Mouse (Mus musculus) right cerebral cortex, postnatal 14 days (tissue): ENCODE data around the gene Il13ra1.
A peak's percentile ranks its signal among the peaks of the same experiment; 100 is the strongest.

Experiments
- DNase-seq: peaks from one replicate; pipeline ENCODE4 v3.0.0; 2022

Gene Il13ra1

DNA sequence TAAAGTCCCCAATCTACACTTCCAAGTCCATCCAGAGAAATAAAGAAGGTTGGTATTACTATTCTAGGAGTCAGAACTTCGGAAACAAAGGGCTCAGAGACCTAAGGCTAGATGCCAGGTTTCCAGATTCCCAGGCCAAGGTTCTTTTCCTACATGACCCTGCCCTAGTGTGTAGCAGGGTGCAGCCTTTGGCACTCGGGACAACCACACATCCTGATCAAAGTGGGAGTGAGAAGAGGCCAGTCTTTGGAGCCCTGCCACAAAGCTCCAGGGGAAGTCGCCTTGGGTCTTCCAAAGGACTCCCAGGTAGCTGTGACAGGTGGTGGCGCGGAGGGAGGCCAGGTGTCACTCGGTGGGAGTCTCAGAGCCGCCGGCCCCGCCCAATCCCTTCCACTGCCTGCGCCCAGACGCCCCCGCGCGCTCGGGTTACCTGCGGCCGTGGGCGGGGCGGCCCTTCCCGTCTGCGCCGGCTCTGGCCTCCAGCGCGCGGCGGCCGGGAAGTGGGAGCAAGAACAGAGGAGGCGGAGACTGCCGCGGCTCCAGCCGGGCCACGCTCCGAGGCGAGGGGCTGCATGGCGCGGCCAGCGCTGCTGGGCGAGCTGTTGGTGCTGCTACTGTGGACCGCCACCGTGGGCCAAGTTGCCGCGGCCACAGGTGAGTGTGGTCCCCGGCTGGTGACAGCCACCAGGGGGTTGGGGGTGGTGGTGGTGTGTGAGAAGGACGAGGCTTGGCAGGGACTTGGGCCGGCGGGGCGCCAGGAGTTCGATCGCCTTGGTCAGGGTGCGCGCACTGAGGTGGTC lies at the start of gene Il13ra1:
TSS of gene Il13ra1 (plus strand) at position 489 of the 800 bp plus-strand sequence.
- DNase-seq: peak; percentile 7

DNA sequence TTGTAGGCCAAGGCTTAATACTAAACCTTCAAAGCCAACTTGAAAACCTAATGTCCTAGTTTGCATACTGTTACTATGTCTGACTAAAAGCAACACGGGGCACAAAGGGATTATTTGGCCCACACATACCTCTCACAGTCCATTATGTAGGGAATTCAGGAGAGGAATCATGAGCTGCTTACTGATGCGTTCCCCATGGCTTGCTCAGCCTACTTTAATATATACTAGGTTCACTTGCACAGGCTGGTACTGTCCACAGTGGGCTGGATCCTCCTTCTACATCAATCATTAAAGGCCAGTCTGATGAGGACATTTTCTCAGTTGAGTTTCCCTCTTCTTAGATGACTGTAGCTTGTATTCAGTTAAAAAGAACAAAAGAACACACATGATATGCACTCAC lies 37.9 kb upstream of the Il13ra1 start:
- DNase-seq: no peak

DNA sequence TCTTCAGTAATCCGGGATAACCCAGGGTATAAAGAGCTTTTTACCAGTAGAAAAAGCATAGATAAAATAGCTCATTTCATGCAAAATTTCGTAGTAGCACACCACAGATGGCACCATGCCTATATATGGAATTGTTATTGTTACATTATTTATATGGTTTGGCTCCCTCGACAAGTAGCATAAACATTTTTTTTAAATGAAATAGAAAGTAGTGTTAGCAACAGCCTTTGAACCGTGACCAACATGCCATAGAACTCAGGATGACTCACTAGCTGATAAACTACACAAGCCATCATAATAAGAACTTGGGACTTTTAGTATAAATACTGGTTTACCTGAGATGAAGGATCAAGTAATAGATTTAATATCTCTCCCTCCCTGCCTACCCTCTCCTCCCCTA lies 34.7 kb upstream of the Il13ra1 start:
- no peak for DNase-seq

DNA sequence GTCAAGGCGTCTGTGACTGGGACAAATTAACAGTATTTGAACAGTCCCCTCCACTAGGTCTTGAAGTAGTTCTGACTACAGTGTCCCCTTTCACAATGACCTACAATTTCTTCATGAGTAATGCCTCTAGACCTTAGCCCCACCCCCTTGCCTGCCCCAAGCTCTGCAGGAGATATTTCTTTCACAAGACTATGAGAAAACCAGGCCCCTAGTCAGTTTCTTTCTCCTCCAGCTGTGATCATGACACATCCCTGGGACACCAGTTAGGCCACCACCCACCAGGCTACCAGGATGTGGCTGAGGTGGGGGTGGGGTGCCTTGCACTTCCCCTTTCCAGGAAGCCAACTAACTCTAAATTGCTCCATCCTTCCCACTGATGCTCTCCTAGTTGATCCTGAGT lies 29.0 kb upstream of the Il13ra1 start:
- no peak for DNase-seq

DNA sequence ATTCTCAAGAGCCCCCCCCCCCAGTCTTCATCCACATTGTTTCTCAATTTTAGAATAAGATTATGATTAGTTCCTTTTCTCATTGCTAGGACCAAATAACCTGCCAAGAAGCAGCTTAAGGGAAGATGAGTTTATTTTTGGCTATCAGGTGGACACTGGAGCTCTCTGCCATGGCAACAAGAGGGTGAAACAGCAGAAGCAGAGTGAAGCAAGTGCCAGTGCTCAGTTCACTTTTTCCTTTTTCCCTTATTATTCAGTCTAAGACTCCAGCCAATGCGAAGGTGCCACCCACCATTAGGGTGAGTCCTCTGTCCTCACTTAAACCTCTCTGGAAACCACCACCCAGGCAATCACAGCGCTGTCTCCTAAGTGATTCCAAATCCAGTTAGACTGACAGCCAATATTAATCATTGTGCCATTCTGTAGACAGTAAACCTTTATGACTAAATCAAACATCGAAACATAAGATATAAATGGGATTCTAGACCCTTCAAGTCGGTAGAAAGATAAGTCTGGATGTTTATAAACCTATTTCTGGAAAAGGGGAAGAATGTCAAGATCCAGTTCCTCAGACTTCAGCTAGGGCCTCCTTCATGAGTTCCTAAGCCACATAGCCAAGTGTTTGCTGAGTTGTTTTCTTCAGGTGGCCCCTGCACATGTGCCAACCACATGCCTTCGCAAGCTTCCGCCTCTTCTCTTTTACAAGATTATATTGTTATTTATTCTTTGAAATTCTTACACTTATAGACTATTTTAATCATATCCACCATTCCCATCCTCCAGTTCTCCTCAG lies 23.2 kb upstream of the Il13ra1 start:
- no peak for DNase-seq

DNA sequence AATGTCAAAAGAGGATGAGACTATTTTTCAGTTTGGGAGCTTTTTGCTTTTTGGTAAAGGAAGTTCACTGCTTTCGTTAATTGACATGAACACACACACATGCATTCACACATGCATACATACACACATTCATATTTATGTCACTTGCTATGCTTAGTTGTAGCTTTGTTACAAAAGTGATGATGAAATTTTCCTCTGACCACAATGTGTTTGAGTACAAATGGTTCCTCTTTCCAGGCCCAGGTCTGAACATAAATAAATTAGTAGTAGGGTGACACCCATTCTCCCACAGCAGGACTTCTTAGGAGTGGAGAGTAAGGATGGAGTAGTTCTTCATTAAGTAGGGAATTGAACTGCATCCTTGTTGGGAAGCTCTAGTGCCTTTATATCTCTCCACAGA lies 11.0 kb upstream of the Il13ra1 start:
- DNase-seq: no peak

DNA sequence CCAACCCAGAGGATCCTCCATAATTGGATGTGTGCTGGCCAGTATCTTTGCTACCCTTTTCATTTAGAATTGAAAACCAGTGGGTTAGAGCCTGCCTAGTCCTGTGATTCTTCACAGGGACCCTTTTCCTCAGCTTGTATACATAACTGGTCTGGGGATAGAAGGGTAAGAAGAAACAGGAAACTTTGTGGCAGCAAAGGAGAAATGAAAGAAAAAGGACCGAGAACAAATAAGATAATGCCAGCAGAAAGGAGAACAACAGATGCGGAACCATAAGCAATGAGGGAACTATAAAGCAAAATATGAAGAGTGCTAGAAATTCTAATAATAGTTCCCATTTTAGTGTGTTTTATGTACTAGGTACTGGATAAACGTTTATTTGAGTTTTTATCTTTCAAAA lies 10.6 kb upstream of the Il13ra1 start:
- no peak for DNase-seq

DNA sequence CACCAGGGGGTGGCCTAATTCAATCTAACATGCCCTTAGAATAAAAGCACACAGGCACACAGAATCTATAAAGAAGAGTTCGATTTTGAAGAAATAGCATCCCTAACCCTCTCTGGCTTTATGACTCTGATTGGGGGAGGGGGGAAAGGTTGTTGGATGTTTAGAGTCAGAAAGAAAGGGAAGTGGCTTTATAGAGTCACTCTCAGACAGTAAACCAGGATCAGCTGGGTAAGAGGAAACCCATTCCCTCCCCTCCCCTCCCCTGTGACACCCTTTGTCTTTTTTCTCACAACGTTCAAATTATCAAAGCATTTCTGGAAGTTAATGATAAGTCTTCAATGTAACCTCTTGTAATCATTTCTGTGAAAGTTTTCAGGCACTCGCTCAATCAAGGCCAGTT lies 3.3 kb upstream of the Il13ra1 start:
- no peak for DNase-seq

DNA sequence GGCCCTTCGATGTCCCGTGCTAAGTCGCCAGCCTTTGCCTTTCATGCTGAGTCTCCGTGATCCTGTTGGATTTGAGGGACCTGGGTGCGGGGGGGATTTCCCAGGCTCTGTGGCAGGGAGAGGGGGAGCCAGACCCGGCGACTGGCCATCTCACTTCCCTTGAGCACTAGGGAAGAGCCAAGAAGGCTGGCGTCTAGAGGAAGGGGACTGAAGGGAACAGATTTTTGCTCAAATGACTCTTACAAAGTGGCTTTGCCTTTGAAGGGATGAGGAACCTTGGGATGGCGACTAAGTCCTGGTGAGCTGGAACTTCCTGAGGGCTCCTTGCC lies 476 bp downstream of the Il13ra1 start:
- DNase-seq: no peak

DNA sequence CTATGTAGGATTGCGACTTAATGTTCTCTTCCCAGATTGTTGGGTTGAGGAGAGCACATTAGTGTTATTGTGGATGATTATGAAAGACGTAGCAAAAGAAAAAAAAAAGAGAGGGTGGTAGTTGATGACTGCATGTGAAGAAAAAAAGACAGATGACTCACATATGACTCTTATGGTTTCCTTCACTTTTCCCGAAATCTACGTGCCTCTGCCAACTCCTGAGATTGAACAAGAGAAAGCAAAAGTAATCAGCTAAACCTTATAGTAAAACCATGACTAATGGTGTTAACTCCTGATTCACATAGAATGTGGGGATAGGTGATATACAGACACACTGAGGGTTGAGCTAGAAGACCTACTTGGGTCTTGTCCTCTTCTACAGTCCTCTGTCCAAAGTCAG lies 3.3 kb downstream of the Il13ra1 start:
- no peak for DNase-seq

DNA sequence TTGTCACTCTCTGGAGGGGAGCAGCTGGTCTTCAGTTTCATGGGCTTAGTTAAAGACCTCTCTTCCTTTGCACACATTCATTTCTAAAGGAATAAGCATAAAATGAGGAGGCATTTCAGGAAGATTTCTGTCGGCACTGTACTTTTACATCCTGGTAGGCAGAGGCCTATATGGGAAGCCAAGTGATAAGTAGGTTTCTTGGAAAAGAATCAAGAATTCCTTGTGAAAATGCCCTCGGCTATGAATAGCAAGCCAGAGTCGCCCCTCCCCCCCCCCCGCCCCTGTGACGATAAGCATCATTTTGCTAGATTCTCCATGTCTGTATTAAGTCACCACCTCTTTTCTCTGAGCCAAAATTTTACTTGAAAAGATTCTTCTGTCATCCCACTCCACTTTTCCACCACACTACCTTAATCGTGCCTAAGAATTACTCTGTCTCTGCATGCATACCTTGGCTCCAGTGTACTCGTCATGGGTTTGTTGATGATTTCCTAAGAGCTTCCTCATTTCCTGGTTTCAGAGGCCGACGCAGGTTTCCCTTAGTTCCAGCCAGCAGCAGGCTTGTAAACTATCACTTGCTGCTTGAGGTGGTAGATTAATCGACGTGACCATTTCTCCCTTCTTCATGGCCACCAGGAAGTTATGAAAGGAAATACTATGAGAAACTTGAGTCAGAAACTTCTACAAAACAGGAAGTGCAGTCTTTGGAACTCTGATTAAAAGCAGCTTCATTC lies 17.3 kb downstream of the Il13ra1 start:
- DNase-seq: no peak

DNA sequence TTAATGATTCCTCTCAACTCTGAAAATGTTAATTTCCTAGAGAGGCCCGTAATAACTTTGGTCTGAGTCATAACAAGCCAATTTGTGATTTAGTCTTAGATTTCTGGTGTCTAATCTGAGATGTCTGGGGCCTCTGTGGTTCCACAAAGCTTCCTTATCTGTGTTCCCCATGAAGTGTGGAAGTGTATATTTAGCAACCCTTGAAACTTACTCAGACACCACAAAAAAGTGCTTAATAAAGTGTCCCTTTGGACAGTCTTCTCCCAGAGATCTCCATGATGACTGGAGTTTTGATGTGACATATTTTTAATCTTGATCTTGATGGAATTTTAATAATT lies 17.8 kb downstream of the Il13ra1 start:
- no peak for DNase-seq

DNA sequence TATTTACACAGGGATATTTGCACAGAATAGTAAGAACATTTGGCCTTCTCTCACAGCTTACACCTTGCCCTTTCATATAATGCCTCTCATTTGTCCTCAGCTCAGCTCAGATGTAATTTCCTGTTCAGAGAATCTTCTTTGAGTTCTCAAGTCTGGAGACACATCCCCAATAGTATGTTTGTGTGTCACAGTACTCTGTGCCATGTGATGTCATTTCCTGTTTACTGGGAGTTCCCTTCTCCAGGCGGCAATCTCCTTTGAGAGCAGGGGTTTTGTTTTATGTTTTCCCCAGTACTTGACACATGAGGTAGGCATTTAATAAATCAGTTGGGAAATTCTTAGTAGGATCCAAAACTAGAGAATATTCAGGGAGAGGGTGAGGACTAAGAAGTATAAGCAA lies 24.4 kb downstream of the Il13ra1 start:
- no peak for DNase-seq

DNA sequence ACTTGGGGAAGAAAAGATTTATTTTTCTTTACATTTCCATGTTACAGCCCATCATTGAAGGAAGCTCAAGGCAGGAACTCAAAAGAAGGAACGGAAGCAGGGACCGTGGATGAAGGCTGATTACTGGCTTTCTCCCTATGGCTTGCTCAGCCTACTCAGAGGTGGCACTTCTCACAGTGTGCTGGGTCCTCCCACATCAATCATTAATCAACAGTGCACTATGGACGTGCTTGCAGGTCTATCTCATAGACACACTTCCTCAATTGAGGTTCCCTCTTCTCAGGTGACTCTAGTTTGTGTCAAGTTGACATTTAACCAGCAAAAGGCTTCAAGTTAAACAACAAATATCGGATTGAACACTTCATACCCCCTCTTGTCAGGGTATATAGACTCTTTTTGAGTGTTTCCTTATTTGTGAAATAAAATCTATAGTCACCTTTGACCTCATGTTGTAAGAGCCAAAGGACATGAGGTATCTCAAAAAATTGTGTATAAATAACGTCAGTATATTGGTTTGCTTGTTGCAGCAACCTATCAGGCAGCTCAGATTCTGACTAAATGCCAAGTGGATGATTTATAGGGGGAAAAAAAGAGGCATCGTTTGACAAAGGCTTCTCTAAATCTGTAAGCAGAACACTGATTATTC lies 30.2 kb downstream of the Il13ra1 start:
- DNase-seq: no peak

DNA sequence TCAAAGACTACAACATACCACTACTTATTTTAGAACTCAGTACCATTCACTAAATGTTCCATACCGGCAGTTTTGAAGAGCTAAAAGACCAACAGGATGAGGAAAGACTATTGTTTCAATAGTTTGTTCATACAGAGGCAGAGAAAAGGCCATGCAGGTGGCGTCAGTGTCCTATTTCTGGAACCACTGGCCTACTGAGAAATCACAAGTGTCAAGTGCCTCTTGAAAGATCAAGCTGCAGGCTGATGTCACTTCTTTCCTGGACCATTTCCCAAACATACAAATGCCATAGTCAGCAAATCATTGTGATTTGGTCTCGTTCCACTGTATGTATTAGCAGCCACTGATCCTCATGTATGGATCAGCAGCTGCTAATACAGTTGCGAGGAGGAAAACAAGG lies 34.8 kb downstream of the Il13ra1 start:
- DNase-seq: no peak

DNA sequence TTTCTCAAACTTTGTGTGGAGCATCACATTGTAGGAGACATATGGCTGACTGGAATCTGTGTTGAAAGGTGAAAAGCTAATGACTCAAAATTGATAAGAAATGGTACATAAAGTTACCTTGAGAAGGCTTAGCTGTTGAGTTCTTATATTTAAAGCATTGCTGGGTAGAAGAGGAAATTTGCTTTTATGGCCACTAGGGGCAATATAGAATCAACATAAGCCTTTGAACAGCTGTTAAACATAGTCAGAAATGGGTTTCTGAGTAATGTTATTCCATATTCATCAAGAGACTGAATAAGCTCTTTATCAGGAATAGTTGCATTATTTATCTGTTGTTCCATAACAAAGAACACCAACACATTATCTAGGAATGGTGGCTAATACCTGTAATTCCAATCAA lies 38.2 kb downstream of the Il13ra1 start:
- DNase-seq: no peak

DNA sequence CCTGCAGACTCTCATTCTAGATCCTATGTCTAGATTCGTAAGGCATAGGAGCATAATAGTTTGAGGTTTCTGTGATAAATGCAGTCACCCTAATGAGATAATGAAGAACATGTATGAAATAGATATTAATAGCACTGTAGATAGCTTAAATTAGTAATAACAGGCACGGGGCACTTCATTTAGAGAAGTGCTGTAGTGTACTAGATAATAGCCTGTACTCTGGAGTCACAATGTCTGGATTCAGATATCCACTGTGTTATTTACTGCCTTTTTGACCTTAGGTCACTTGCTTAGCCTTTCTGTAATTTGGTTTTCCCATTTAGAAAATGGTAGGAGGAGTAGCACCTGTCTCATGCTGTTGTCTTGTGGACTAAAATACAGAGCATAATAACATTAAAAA lies 44.8 kb downstream of the Il13ra1 start:
- DNase-seq: no peak

DNA sequence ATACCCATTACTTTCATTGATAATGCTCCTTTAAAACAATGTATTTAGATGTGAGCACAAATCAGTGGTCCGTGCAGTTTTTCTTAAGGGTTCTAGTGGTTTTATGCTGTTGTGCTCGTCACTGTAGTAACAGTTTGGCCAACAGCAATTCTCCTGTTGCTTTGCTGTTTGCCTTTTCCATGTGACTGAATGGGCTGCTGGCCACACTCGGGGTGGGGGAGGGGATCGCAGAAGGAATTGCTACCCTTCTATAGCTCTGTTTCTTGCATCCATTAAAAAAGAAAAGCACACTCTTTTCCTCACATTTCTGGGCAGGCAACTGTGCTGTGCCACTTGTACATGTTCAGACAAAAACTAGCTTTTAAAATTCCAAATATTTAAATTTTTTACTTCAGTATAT lies 49.7 kb downstream of the Il13ra1 start:
- peak; percentile 3 for DNase-seq

DNA sequence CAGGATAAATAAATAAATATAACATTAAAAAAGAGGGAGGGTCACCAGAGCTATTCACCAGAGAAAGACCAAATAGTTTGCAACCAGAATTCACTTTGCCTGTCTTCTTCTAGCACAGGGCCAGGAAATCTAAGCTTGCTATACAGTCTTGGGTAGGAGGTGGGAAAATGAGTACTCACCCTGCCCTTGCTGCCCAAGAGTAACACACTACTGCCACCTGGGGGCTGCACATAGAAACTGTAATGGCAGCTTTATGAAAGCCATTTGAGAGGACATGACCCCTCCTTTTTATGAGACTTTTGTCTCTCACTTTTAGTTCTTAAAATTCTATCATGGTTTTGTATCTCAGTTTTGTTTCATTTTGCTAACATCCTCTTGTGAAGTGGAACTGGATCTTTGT lies 71.7 kb downstream of the Il13ra1 start:
- DNase-seq: peak; percentile 28

DNA sequence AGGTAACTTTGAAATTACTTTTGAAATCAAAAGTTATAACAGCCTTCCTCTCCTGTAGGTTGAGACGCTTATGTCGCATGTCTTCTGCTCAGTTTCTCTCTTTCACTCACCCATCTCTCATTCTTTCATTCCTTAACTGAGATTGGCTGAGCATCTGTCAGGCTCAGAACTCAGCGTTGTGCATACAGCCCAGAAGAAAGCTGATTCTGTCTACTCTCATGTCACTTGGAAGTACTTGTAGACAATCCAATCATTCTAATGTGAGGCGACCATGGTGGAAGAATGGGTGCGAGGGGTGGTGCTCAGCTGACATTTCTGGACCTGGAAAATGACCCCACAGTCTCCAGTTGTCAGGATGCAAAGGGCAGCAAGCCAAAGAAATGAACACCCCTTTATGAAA lies 74.1 kb downstream of the Il13ra1 start:
- DNase-seq: no peak

DNA sequence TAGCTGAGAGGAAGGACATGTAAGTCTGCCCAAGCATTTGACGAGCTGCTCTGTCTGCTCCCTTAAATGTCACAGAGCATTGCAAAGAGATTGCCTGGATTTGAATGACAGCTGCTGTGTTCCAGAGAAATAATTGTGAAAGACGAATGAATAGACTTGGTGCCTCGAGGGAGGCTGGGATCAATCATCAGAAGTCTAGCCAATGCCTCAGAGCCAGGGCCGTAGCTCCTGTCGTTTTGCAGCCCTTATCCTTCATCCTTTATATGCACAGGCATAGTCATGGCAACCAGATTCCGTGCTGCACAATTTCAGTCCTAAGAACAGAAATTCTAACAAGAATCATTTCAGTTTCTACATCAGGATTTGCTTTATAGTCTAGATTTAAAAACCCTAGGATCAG lies 74.5 kb downstream of the Il13ra1 start:
- no peak for DNase-seq

DNA sequence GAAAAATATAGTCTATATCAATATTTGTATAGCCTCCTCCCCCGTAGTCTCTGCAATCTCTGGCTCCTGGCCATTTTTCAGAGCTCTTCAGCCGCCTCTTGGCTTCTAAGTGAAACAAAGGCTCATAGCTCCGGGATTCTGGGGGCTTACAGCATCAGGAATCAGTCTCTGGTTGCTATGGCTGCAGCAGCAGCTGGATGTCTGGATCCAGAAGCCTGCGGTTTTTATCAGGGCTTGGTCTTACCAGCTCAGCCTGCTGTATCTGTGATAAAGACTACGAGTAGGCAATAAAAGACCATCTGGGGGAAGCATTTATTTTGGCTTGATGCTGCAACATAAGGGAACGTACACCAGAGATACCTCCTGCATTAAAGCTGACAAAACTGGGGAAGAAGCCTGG lies 82.0 kb downstream of the Il13ra1 start:
- DNase-seq: no peak

DNA sequence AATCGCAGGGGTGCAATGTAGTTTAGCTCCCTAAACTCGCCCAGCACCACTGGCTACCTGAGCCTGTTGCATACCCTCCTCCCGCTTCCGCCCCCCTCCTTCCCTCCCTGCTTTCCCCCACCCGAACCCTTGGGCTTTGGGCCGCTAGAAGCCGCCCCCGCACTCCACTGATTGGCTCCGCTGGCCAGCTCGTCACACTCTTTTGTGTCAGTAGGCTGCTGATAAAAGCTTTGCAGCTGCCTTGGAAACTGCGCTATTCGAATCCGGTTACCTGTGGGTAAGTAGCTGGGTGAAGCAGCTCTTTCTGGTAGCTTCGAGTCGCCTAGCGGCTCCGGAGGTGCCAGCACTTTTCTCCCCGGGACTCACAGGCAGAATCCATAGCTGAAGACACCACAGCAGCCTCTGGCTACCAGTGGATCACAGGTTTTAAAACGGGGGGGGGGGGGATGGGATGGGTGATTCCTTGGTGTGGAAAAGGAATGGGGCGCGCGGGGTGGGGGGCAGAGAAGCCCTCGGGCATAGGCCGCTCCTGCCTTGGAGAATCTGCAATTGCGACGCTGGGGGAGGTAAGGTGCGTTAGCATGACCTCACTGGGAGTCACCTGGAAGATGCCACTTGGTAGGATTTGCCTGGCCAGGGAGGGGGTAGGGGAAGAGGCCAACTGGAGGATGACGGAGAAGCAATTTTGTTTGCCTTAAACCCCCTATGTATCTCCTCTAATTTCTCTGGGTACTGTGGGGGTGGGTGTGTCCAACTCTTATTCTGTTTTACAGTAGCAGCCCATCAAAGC lies 84.0 kb downstream of the Il13ra1 start, which contains the start of gene Zcchc12:
TSS of gene Zcchc12 (plus strand) at position 169 of the 790 bp plus-strand sequence.
- peak; percentile 53 for DNase-seq
